Mouse (Mus musculus): ENCODE data around the gene AC124502.3. TPM values are rescaled to one million over a fixed set of nuclear protein-coding genes. Genes with fewer than 3 reads are reported as not detected.

Gene AC124502.3
- polyA plus RNA-seq, 1 experiment from 2014 or later = 1.1 TPM

DNA sequence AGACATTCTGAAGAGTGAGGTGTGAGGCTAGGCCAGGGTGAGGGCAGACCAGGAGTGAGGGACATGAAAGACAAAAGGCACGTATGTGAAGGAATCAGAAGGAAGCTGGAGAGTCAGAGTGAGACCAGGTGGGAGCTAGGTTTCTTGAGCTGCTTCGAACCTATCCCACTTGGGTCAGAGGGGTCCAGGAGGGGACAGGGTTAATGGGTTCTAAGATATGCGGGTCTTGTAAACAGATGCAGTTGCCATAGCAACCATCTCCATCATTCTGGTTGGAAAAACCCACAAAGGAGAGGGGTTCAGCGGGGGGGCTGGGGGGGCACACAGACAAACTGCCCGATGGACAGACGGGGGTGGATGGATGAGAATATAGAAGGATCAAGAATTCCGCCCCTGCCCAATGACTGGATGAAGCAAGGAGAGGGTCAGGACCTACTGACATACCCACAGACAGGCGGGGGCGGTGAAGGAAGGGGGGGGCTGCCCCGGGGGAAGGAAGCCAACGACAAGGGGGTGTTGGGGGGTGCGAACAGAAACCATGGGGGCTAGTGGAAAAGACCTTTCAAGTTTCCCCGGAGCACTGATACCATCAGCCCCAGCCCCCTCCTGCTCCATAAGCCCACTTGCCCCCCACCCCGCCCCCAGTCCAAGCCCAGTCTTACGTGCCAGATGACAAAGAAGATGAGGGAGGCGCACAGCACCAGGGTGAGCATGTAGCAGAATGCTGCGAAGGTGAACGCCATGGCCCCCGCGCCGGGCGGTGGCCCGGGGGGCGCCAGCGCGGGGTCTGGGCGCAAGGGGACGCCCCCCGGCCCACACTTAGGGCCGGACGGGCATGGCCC, 59.1 kb downstream of the AC124502.3 start:
- Histone ChIP-seq H3K4me3 (ENCODE audit: low read depth, low read length) (peak overlapping the region; percentile 28), H3K36me3 (ENCODE audit: insufficient read depth, low read length) (peaks cover 22% of the 10 kb centered on the region), H3K9ac (replicated peaks; ENCODE audit: low read depth) (no peak overlapping the region), H3K27ac (ENCODE audit: low read length) (no peak overlapping the region), H3K4me1 (ENCODE audit: insufficient read depth, low read depth, low read length) (peaks cover 4% of the 10 kb centered on the region; the same call in 1 of the 2 replicates), H3K27me3 (replicated peaks; ENCODE audit: insufficient read depth, low read length) (no peaks in the 10 kb centered on the region), H3K9me3 (ENCODE audit: low read length) (no peaks in the 10 kb centered on the region), H3K4me2 (replicated peaks; ENCODE audit: low read depth, low read length) (peak overlapping the region; percentile 80)
- WGBS = 10% methylated on average over 30 of the region's 31 CpGs
- DNase-seq (ENCODE audit: low spot score) = no peak
- TF ChIP-seq EP300 (IDR thresholded peaks at IDR 0.05) (no peak), CTCF (IDR thresholded peaks at IDR 0.05) (no peak)
- ATAC-seq = no peak; the same call in 1 of the 2 replicates

- H3K36me3 ChIP-seq (ENCODE audit: insufficient read depth, low read length) = peaks cover 30% of the 10 kb centered on the region
- H3K4me2 ChIP-seq (replicated peaks; ENCODE audit: low read depth, low read length) = peak within 1 kb of the TSS; percentile 80
- H3K9me3 ChIP-seq (ENCODE audit: low read length) = no peaks in the 10 kb centered on the region
- H3K4me1 ChIP-seq (ENCODE audit: insufficient read depth, low read depth, low read length) = peaks cover 4% of the 10 kb centered on the region; the same call in 1 of the 2 replicates
- H3K27ac ChIP-seq (ENCODE audit: low read length) = no peak within 1 kb of the TSS
- peak; percentile 63 for DNase-seq (ENCODE audit: low spot score)
- no peak within 1 kb of the TSS for H3K9ac ChIP-seq (replicated peaks; ENCODE audit: low read depth)
- TF ChIP-seq CTCF (IDR thresholded peaks at IDR 0.05) (no peak), EP300 (IDR thresholded peaks at IDR 0.05) (no peak)
- 6% methylated on average over 34 of the region's 48 CpGs for WGBS
- peak within 1 kb of the TSS; percentile 28 for H3K4me3 ChIP-seq (ENCODE audit: low read depth, low read length)
- H3K27me3 ChIP-seq (replicated peaks; ENCODE audit: insufficient read depth, low read length) = no peaks in the 10 kb centered on the region
- ATAC-seq = peak; percentile 57
Observed at GRCm38 (mm10) chr19:5098363-5099143, 59.9 kb downstream of the AC124502.3 start, which contains the start of gene Cnih2. Gene Cnih2 (minus strand): TSS chr19:5098521.

Other genes with a start within 250 kb of the AC124502.3 start
- 28.6 and 29.4 TPM in 2 replicates for gene Rbm4, start 245.0 kb upstream of the AC124502.3 start, polyA plus RNA-seq (2015; fragmentation: Nextera tagmentation; extraction: Ambion mirVana)
- gene Gm21992, start 227.3 kb upstream of the AC124502.3 start, polyA plus RNA-seq (2015; fragmentation: Nextera tagmentation; extraction: Ambion mirVana) = 13.9 and 19.7 TPM in 2 replicates
- gene Rbm14, start 227.3 kb upstream of the AC124502.3 start, polyA plus RNA-seq (2015; fragmentation: Nextera tagmentation; extraction: Ambion mirVana) = 24.3 and 25.1 TPM in 2 replicates
- 53.0 and 54.5 TPM in 2 replicates for gene Ccs, start 199.6 kb upstream of the AC124502.3 start, polyA plus RNA-seq (2015; fragmentation: Nextera tagmentation; extraction: Ambion mirVana)
- 0.51 and 0.62 TPM in 2 replicates for gene Ccdc87, start 199.5 kb upstream of the AC124502.3 start, polyA plus RNA-seq (2015; fragmentation: Nextera tagmentation; extraction: Ambion mirVana)
- gene Ctsf, start 183.8 kb upstream of the AC124502.3 start, polyA plus RNA-seq (2015; fragmentation: Nextera tagmentation; extraction: Ambion mirVana) = 34.2 and 35.2 TPM in 2 replicates
- gene Actn3, start 161.0 kb upstream of the AC124502.3 start, polyA plus RNA-seq (2015; fragmentation: Nextera tagmentation; extraction: Ambion mirVana) = 0.27 and 0.40 TPM in 2 replicates
- gene Zdhhc24, start 160.2 kb upstream of the AC124502.3 start, polyA plus RNA-seq (2015; fragmentation: Nextera tagmentation; extraction: Ambion mirVana) = 8.1 and 9.1 TPM in 2 replicates
- gene Bbs1, start 132.3 kb upstream of the AC124502.3 start, polyA plus RNA-seq (2015; fragmentation: Nextera tagmentation; extraction: Ambion mirVana) = 1.6 and 1.9 TPM in 2 replicates
- 47.6 and 47.7 TPM in 2 replicates for gene Dpp3, start 110.6 kb upstream of the AC124502.3 start, polyA plus RNA-seq (2015; fragmentation: Nextera tagmentation; extraction: Ambion mirVana)
- gene Peli3, start 95.8 kb upstream of the AC124502.3 start, polyA plus RNA-seq (2015; fragmentation: Nextera tagmentation; extraction: Ambion mirVana) = 0.85 and 1.8 TPM in 2 replicates
- 52.1 and 55.1 TPM in 2 replicates for gene Mrpl11, start 76.7 kb upstream of the AC124502.3 start, polyA plus RNA-seq (2015; fragmentation: Nextera tagmentation; extraction: Ambion mirVana)
- gene Npas4, start 48.6 kb upstream of the AC124502.3 start, polyA plus RNA-seq (2015; fragmentation: Nextera tagmentation; extraction: Ambion mirVana) = 0.04 TPM in 1 of 2 replicates, not detected in the other
- gene Slc29a2, start 15.0 kb upstream of the AC124502.3 start, polyA plus RNA-seq (2015; fragmentation: Nextera tagmentation; extraction: Ambion mirVana) = 0.88 TPM in 2 replicates
- gene B4gat1, start 65 bp upstream of the AC124502.3 start, polyA plus RNA-seq (2015; fragmentation: Nextera tagmentation; extraction: Ambion mirVana) = 33.8 and 36.3 TPM in 2 replicates
- gene Brms1, start 2.5 kb downstream of the AC124502.3 start, polyA plus RNA-seq (2015; fragmentation: Nextera tagmentation; extraction: Ambion mirVana) = 40.8 and 47.6 TPM in 2 replicates
- gene Rin1, start 11.6 kb downstream of the AC124502.3 start, polyA plus RNA-seq (2015; fragmentation: Nextera tagmentation; extraction: Ambion mirVana) = 1.7 and 1.9 TPM in 2 replicates
- gene Cd248, start 29.2 kb downstream of the AC124502.3 start, polyA plus RNA-seq (2015; fragmentation: Nextera tagmentation; extraction: Ambion mirVana) = 23.1 and 25.1 TPM in 2 replicates
- gene Tmem151a, start 46.6 kb downstream of the AC124502.3 start, polyA plus RNA-seq (2015; fragmentation: Nextera tagmentation; extraction: Ambion mirVana) = 4.1 and 4.5 TPM in 2 replicates
- gene Yif1a, start 49.6 kb downstream of the AC124502.3 start, polyA plus RNA-seq (2015; fragmentation: Nextera tagmentation; extraction: Ambion mirVana) = 93.3 and 105 TPM in 2 replicates
- 0.70 and 0.89 TPM in 2 replicates for gene Cnih2, start 59.6 kb downstream of the AC124502.3 start, polyA plus RNA-seq (2015; fragmentation: Nextera tagmentation; extraction: Ambion mirVana)
- 228 and 240 TPM in 2 replicates for gene Rab1b, start 68.2 kb downstream of the AC124502.3 start, polyA plus RNA-seq (2015; fragmentation: Nextera tagmentation; extraction: Ambion mirVana)
- 10.1 and 10.8 TPM in 2 replicates for gene Klc2, start 79.7 kb downstream of the AC124502.3 start, polyA plus RNA-seq (2015; fragmentation: Nextera tagmentation; extraction: Ambion mirVana)
- 9.3 and 10.4 TPM in 2 replicates for gene Pacs1, start 234.2 kb downstream of the AC124502.3 start, polyA plus RNA-seq (2015; fragmentation: Nextera tagmentation; extraction: Ambion mirVana)